Comparison of ENCODE assay signal across 9 mouse cellular contexts in the genomic region with DNA sequence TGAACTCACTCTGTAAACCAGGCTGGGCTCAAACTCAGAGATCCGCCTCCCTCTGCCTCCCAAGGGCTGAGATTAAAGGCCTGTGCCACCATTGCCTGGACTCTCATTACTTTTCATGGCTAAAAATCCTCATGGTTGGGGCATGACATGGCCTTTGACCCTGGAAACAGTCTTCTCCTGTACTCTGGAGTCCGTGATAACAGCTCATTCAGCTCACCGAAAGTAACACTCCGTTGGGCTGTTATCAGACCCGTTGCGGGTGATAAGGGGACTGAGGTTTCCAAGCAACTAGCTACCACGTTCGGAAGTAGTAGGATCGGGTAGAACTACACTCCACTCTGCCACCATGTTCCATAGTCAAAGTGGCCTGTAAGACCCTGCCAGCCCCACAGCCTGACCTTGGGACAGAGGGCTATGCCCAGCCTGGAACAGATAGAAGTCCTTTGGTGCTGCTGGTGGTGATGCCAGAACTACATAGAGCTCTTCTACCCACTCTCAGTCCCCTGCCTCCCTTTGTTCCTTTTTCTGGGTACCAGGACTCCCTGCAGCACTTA. TPM values are rescaled to one million over a fixed set of nuclear protein-coding genes. Genes with fewer than 3 reads are reported as not detected.
A peak's percentile ranks its signal among the peaks of the same experiment; 100 is the strongest.
DNase-seq lines count a peak whose midpoint lies in the region; ATAC-seq and TF ChIP-seq lines count a peak whose summit lies in the region.
"Had no signal": no experiment of that assay in that cellular context is flagged by ENCODE, and none has a peak within 500 bp of the region (broad histone marks: within the 10 kb centered on the region; RNA-seq: fewer than 3 reads in every experiment).

No protein-coding gene starts in this region.

- H3K27ac ChIP-seq in forebrain, embryonic 10.5 days: peak overlapping the region; percentile 16; the same call in 1 of the 2 replicates
- H3K27ac ChIP-seq in forebrain, embryonic 16.5 days (ENCODE audit: low read length): no peak overlapping the region
- H3K27ac ChIP-seq in midbrain, embryonic 15.5 days: 0 out of 2 replicates have a peak overlapping the region, but pooled peaks have one; percentile 15
- no peak overlapping the region for H3K27ac ChIP-seq in midbrain, postnatal 0 days (ENCODE audit: low read depth, low read length)
- peak overlapping the region; percentile 82 for H3K27ac ChIP-seq in limb, embryonic 15.5 days
- H3K27ac ChIP-seq in stomach, postnatal 0 days (replicated peaks): peak overlapping the region; percentile 67
- H3K27ac ChIP-seq: neural tube, embryonic 12.5 days had no signal

- 89% methylated on average over 9 of the region's 9 CpGs for WGBS in forebrain, embryonic 10.5 days
- 87% methylated on average over 9 of the region's 9 CpGs for WGBS in forebrain, embryonic 16.5 days
- 90% methylated on average over 9 of the region's 9 CpGs for WGBS in midbrain, embryonic 15.5 days
- 92% methylated on average over 9 of the region's 9 CpGs for WGBS in midbrain, postnatal 0 days
- WGBS in limb, embryonic 15.5 days: 80% methylated on average over 9 of the region's 9 CpGs
- 43% methylated on average over 9 of the region's 9 CpGs for WGBS in stomach, postnatal 0 days

- peaks cover 78% of the 10 kb centered on the region for H3K36me3 ChIP-seq in forebrain, embryonic 10.5 days (replicated peaks)
- no peaks in the 10 kb centered on the region; the same call in 1 of the 2 replicates for H3K36me3 ChIP-seq in forebrain, embryonic 16.5 days (ENCODE audit: control insufficient read depth, insufficient read depth)
- 0 out of 2 replicates have a peak, but pooled peaks cover 3% of the 10 kb centered on the region for H3K36me3 ChIP-seq in midbrain, embryonic 15.5 days (replicated peaks)
- H3K36me3 ChIP-seq in midbrain, postnatal 0 days (ENCODE audit: insufficient read depth, low read length): no peaks in the 10 kb centered on the region; the same call in 1 of the 2 replicates
- H3K36me3 ChIP-seq in limb, embryonic 15.5 days: peaks cover 42% of the 10 kb centered on the region
- peaks cover 4% of the 10 kb centered on the region; the same call in 1 of the 2 replicates for H3K36me3 ChIP-seq in stomach, postnatal 0 days (ENCODE audit: control insufficient read depth, insufficient read depth, low read length)

- no peak for DNase-seq in forebrain, embryonic 10.5 days (ENCODE audit: extremely low spot score, low spot score)
- no peak for DNase-seq in midbrain, postnatal 0 days (ENCODE audit: low spot score)
- peak; percentile 54 for DNase-seq in stomach, postnatal 0 days (ENCODE audit: low spot score)
- DNase-seq in kidney, adult 11 months: no peak

- no peak overlapping the region for H3K9ac ChIP-seq in forebrain, embryonic 16.5 days (replicated peaks; ENCODE audit: low read depth, low read length)
- no peak overlapping the region for H3K9ac ChIP-seq in midbrain, embryonic 15.5 days
- no peak overlapping the region for H3K9ac ChIP-seq in midbrain, postnatal 0 days (replicated peaks; ENCODE audit: low read length, poor library complexity, severe bottlenecking)
- no peak overlapping the region for H3K9ac ChIP-seq in limb, embryonic 15.5 days
- peak overlapping the region; percentile 27; the same call in 1 of the 2 replicates for H3K9ac ChIP-seq in stomach, postnatal 0 days (ENCODE audit: low read length)
- H3K9ac ChIP-seq: neural tube, embryonic 12.5 days had no signal

- no peak for TF ChIP-seq CTCF in midbrain, postnatal 0 days (IDR thresholded peaks at IDR 0.05)
- TF ChIP-seq CTCF in stomach, postnatal 0 days (IDR thresholded peaks at IDR 0.05; ENCODE audit: low read depth): no peak

- no peaks in the 10 kb centered on the region for H3K9me3 ChIP-seq in forebrain, embryonic 10.5 days
- H3K9me3 ChIP-seq in forebrain, embryonic 16.5 days (ENCODE audit: control insufficient read depth, low read length): no peaks in the 10 kb centered on the region
- H3K9me3 ChIP-seq in midbrain, embryonic 15.5 days: no peaks in the 10 kb centered on the region
- no peaks in the 10 kb centered on the region for H3K9me3 ChIP-seq in midbrain, postnatal 0 days (ENCODE audit: low read length)
- no peaks in the 10 kb centered on the region for H3K9me3 ChIP-seq in limb, embryonic 15.5 days
- H3K9me3 ChIP-seq in stomach, postnatal 0 days (ENCODE audit: control insufficient read depth, low read length): no peaks in the 10 kb centered on the region
- H3K9me3 ChIP-seq: neural tube, embryonic 12.5 days had no signal

- H3K4me2 ChIP-seq in forebrain, embryonic 16.5 days (ENCODE audit: low read length): no peak overlapping the region
- H3K4me2 ChIP-seq in midbrain, embryonic 15.5 days: no peak overlapping the region
- H3K4me2 ChIP-seq in midbrain, postnatal 0 days (ENCODE audit: low read depth, low read length, poor library complexity, severe bottlenecking): no peak overlapping the region
- peak overlapping the region; percentile 20; the same call in 1 of the 2 replicates for H3K4me2 ChIP-seq in limb, embryonic 15.5 days
- peak overlapping the region; percentile 32; the same call in 1 of the 2 replicates for H3K4me2 ChIP-seq in stomach, postnatal 0 days (replicated peaks; ENCODE audit: low read depth)
- H3K4me2 ChIP-seq: neural tube, embryonic 12.5 days had no signal

- H3K4me1 ChIP-seq in forebrain, embryonic 10.5 days: peaks cover 51% of the 10 kb centered on the region
- H3K4me1 ChIP-seq in forebrain, embryonic 16.5 days (replicated peaks; ENCODE audit: control insufficient read depth, insufficient read depth, low read length): peaks cover 38% of the 10 kb centered on the region
- peaks cover 46% of the 10 kb centered on the region for H3K4me1 ChIP-seq in midbrain, embryonic 15.5 days
- peaks cover 24% of the 10 kb centered on the region for H3K4me1 ChIP-seq in midbrain, postnatal 0 days (ENCODE audit: insufficient read depth, low read length)
- H3K4me1 ChIP-seq in limb, embryonic 15.5 days: peaks cover 81% of the 10 kb centered on the region
- peaks cover 34% of the 10 kb centered on the region for H3K4me1 ChIP-seq in stomach, postnatal 0 days (replicated peaks; ENCODE audit: control insufficient read depth, insufficient read depth)

- TF ChIP-seq EP300 in stomach, postnatal 0 days (optimal IDR thresholded peaks at IDR 0.05): no peak

- no peak overlapping the region for H3K4me3 ChIP-seq in forebrain, embryonic 10.5 days
- no peak overlapping the region for H3K4me3 ChIP-seq in forebrain, embryonic 16.5 days (replicated peaks; ENCODE audit: low read length)
- no peak overlapping the region for H3K4me3 ChIP-seq in midbrain, embryonic 15.5 days
- H3K4me3 ChIP-seq in midbrain, postnatal 0 days (ENCODE audit: low read depth, low read length): no peak overlapping the region
- H3K4me3 ChIP-seq in limb, embryonic 15.5 days: no peak overlapping the region
- no peak overlapping the region for H3K4me3 ChIP-seq in stomach, postnatal 0 days (ENCODE audit: low read depth, low read length)
- H3K4me3 ChIP-seq: neural tube, embryonic 12.5 days had no signal

- H3K27me3 ChIP-seq in forebrain, embryonic 10.5 days (ENCODE audit: poor library complexity, severe bottlenecking): no peaks in the 10 kb centered on the region
- no peaks in the 10 kb centered on the region for H3K27me3 ChIP-seq in forebrain, embryonic 16.5 days (replicated peaks; ENCODE audit: control insufficient read depth, insufficient read depth, low read length)
- H3K27me3 ChIP-seq in midbrain, embryonic 15.5 days (replicated peaks): no peaks in the 10 kb centered on the region
- no peaks in the 10 kb centered on the region for H3K27me3 ChIP-seq in midbrain, postnatal 0 days (ENCODE audit: insufficient read depth, low read length)
- no peaks in the 10 kb centered on the region for H3K27me3 ChIP-seq in limb, embryonic 15.5 days
- H3K27me3 ChIP-seq in stomach, postnatal 0 days (ENCODE audit: control insufficient read depth, insufficient read depth, low read length): no peaks in the 10 kb centered on the region
- H3K27me3 ChIP-seq: neural tube, embryonic 12.5 days had no signal

- no peak for ATAC-seq in forebrain, embryonic 16.5 days
- ATAC-seq in midbrain, embryonic 15.5 days (replicated peaks): no peak
- ATAC-seq in midbrain, postnatal 0 days (ENCODE audit: low FRiP score): no peak
- no peak for ATAC-seq in limb, embryonic 15.5 days (ENCODE audit: insufficient number of reproducible peaks, low FRiP score, low TSS enrichment, low read depth)
- ATAC-seq in stomach, postnatal 0 days (ENCODE audit: low FRiP score, low TSS enrichment): no peak
- no peak for ATAC-seq in erythroblast, adult 5-6 weeks (replicated peaks; ENCODE audit: low FRiP score, poor library complexity, severe bottlenecking)

RNA-seq across cellular contexts. Expression of a gene that starts 5.2 kb away (rescaled TPM):
- polyA plus RNA-seq in forebrain, embryonic 10.5 days (2016; fragmentation: Nextera tagmentation; extraction: Ambion mirVana): 225 and 250 TPM in 2 replicates
- polyA plus RNA-seq in forebrain, embryonic 16.5 days (2015; fragmentation: Nextera tagmentation; extraction: Ambion mirVana): 319 and 342 TPM in 2 replicates
- polyA plus RNA-seq in midbrain, embryonic 15.5 days (2015; fragmentation: Nextera tagmentation; extraction: Ambion mirVana): 374 and 398 TPM in 2 replicates
- total RNA-seq in midbrain, postnatal 0 days (2014; rRNA removed): 454 and 542 TPM in 2 replicates
- polyA plus RNA-seq in midbrain, postnatal 0 days (2015; fragmentation: Nextera tagmentation; extraction: Ambion mirVana): 511 and 569 TPM in 2 replicates
- 692 and 762 TPM in 2 replicates for polyA plus RNA-seq in limb, embryonic 15.5 days (2015; fragmentation: Nextera tagmentation; extraction: Ambion mirVana)
- 372 and 381 TPM in 2 replicates for polyA plus RNA-seq in stomach, postnatal 0 days (2015; fragmentation: Nextera tagmentation; extraction: Ambion mirVana)
- total RNA-seq in erythroblast, adult 5-6 weeks (2015; ENCODE audit: low replicate concordance): 59.4 and 65.9 TPM in 2 replicates
- 40.8 and 80.4 TPM in 2 replicates for total RNA-seq in erythroblast, adult 5-6 weeks (2017; ENCODE audit: low replicate concordance)

RNA-seq across cellular contexts. Expression of a gene that starts 11.3 kb away (rescaled TPM):
- polyA plus RNA-seq in forebrain, embryonic 10.5 days (2016; fragmentation: Nextera tagmentation; extraction: Ambion mirVana): 131 and 132 TPM in 2 replicates
- 99.7 and 109 TPM in 2 replicates for polyA plus RNA-seq in forebrain, embryonic 16.5 days (2015; fragmentation: Nextera tagmentation; extraction: Ambion mirVana)
- 103 and 114 TPM in 2 replicates for polyA plus RNA-seq in midbrain, embryonic 15.5 days (2015; fragmentation: Nextera tagmentation; extraction: Ambion mirVana)
- total RNA-seq in midbrain, postnatal 0 days (2014; rRNA removed): 71.3 and 92.4 TPM in 2 replicates
- 101 and 103 TPM in 2 replicates for polyA plus RNA-seq in midbrain, postnatal 0 days (2015; fragmentation: Nextera tagmentation; extraction: Ambion mirVana)
- polyA plus RNA-seq in limb, embryonic 15.5 days (2015; fragmentation: Nextera tagmentation; extraction: Ambion mirVana): 97.1 and 98.8 TPM in 2 replicates
- 44.7 and 46.9 TPM in 2 replicates for polyA plus RNA-seq in stomach, postnatal 0 days (2015; fragmentation: Nextera tagmentation; extraction: Ambion mirVana)
- total RNA-seq in erythroblast, adult 5-6 weeks (2015; ENCODE audit: low replicate concordance): 1.3 and 11.1 TPM in 2 replicates
- total RNA-seq in erythroblast, adult 5-6 weeks (2017; ENCODE audit: low replicate concordance): 5.3 and 16.4 TPM in 2 replicates

RNA-seq across cellular contexts. Expression of a gene that starts 36.7 kb away (rescaled TPM):
- polyA plus RNA-seq in forebrain, embryonic 10.5 days (2016; fragmentation: Nextera tagmentation; extraction: Ambion mirVana): 0.36 and 0.90 TPM in 2 replicates
- polyA plus RNA-seq in forebrain, embryonic 16.5 days (2015; fragmentation: Nextera tagmentation; extraction: Ambion mirVana): 1.1 and 1.2 TPM in 2 replicates
- polyA plus RNA-seq in midbrain, embryonic 15.5 days (2015; fragmentation: Nextera tagmentation; extraction: Ambion mirVana): 1.3 and 1.6 TPM in 2 replicates
- 1.3 and 1.7 TPM in 2 replicates for total RNA-seq in midbrain, postnatal 0 days (2014; rRNA removed)
- 0.94 and 1.6 TPM in 2 replicates for polyA plus RNA-seq in midbrain, postnatal 0 days (2015; fragmentation: Nextera tagmentation; extraction: Ambion mirVana)
- 22.1 and 22.8 TPM in 2 replicates for polyA plus RNA-seq in limb, embryonic 15.5 days (2015; fragmentation: Nextera tagmentation; extraction: Ambion mirVana)
- polyA plus RNA-seq in stomach, postnatal 0 days (2015; fragmentation: Nextera tagmentation; extraction: Ambion mirVana): 2.0 and 3.3 TPM in 2 replicates
- not detected in 2 replicates for total RNA-seq in erythroblast, adult 5-6 weeks (2015; ENCODE audit: low replicate concordance)
- total RNA-seq in erythroblast, adult 5-6 weeks (2017; ENCODE audit: low replicate concordance): not detected in 2 replicates

RNA-seq across cellular contexts. Expression of a gene that starts 48.4 kb away (rescaled TPM):
- 0.92 and 1.3 TPM in 2 replicates for polyA plus RNA-seq in forebrain, embryonic 10.5 days (2016; fragmentation: Nextera tagmentation; extraction: Ambion mirVana)
- polyA plus RNA-seq in forebrain, embryonic 16.5 days (2015; fragmentation: Nextera tagmentation; extraction: Ambion mirVana): 1.0 and 1.1 TPM in 2 replicates
- 1.3 and 1.8 TPM in 2 replicates for polyA plus RNA-seq in midbrain, embryonic 15.5 days (2015; fragmentation: Nextera tagmentation; extraction: Ambion mirVana)
- total RNA-seq in midbrain, postnatal 0 days (2014; rRNA removed): 0.44 and 1.4 TPM in 2 replicates
- 0.87 and 1.2 TPM in 2 replicates for polyA plus RNA-seq in midbrain, postnatal 0 days (2015; fragmentation: Nextera tagmentation; extraction: Ambion mirVana)
- 1.1 and 2.1 TPM in 2 replicates for polyA plus RNA-seq in limb, embryonic 15.5 days (2015; fragmentation: Nextera tagmentation; extraction: Ambion mirVana)
- 17.8 and 21.2 TPM in 2 replicates for polyA plus RNA-seq in stomach, postnatal 0 days (2015; fragmentation: Nextera tagmentation; extraction: Ambion mirVana)
- not detected in 2 replicates for total RNA-seq in erythroblast, adult 5-6 weeks (2015; ENCODE audit: low replicate concordance)
- not detected in 2 replicates for total RNA-seq in erythroblast, adult 5-6 weeks (2017; ENCODE audit: low replicate concordance)

RNA-seq across cellular contexts. Expression of a gene that starts 52.9 kb away (rescaled TPM):
- 6.0 and 6.8 TPM in 2 replicates for polyA plus RNA-seq in forebrain, embryonic 10.5 days (2016; fragmentation: Nextera tagmentation; extraction: Ambion mirVana)
- 0.32 and 0.53 TPM in 2 replicates for polyA plus RNA-seq in forebrain, embryonic 16.5 days (2015; fragmentation: Nextera tagmentation; extraction: Ambion mirVana)
- polyA plus RNA-seq in midbrain, embryonic 15.5 days (2015; fragmentation: Nextera tagmentation; extraction: Ambion mirVana): 0.66 and 0.97 TPM in 2 replicates
- total RNA-seq in midbrain, postnatal 0 days (2014; rRNA removed): 0.19 and 0.38 TPM in 2 replicates
- 0.37 and 0.38 TPM in 2 replicates for polyA plus RNA-seq in midbrain, postnatal 0 days (2015; fragmentation: Nextera tagmentation; extraction: Ambion mirVana)
- polyA plus RNA-seq in limb, embryonic 15.5 days (2015; fragmentation: Nextera tagmentation; extraction: Ambion mirVana): 7.2 and 8.3 TPM in 2 replicates
- polyA plus RNA-seq in stomach, postnatal 0 days (2015; fragmentation: Nextera tagmentation; extraction: Ambion mirVana): 0.61 and 0.98 TPM in 2 replicates
- total RNA-seq in erythroblast, adult 5-6 weeks (2015; ENCODE audit: low replicate concordance): 77.4 and 78.8 TPM in 2 replicates
- 55.2 and 79.5 TPM in 2 replicates for total RNA-seq in erythroblast, adult 5-6 weeks (2017; ENCODE audit: low replicate concordance)

Comparison
In these comparisons a context has a peak if more than half of its experiments do, and no peak if none do; other contexts are left out.
1. H3K27ac ChIP-seq: peak in forebrain, embryonic 10.5 days (single experiment), midbrain, embryonic 15.5 days (single experiment), limb, embryonic 15.5 days (single experiment) and stomach, postnatal 0 days (single experiment); none in forebrain, embryonic 16.5 days (single experiment) and midbrain, postnatal 0 days (single experiment).
2. H3K4me2 ChIP-seq: peak in limb, embryonic 15.5 days (single experiment) and stomach, postnatal 0 days (single experiment); none in forebrain, embryonic 16.5 days (single experiment), midbrain, embryonic 15.5 days (single experiment) and midbrain, postnatal 0 days (single experiment).